Mouse (Mus musculus): Measurements from ENCODE around the gene Lrp11. TPM values are rescaled to one million over a fixed set of nuclear protein-coding genes. Genes with fewer than 3 reads are reported as not detected.

Lrp11 gene
- total and polyA plus RNA-seq, 2 experiments from 2014 or later: 0.79 to 3.2 TPM

DNA sequence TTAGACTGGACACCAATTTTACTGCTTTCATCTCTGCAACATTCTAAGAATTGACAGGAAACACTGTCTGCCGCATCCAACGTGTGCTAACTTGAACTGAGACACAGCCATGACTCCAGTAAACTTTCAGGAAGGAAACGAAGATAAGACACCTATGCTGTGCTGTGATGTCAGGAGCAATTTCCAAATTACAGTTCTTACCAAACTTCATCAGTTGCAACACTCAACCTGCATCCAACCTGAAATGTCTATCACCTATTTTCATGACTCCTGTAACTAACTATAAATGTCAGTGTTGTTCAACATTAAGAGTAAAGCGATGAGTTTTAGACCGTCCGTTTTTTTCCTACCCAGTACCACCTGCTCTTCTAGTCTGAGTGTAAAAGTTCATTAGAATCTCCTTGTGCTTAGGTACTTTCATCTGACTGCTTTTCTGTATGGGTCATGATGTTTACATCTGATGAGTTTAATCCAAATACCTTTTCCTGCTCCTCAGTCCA lies 74.5 kb downstream of the Lrp11 start:
- peak overlapping the region; percentile 77 for H3K4me2 ChIP-seq (ENCODE audit: low read depth, low read length)
- peak overlapping the region; percentile 78 for H3K4me3 ChIP-seq (ENCODE audit: low read depth, low read length)
- peak overlapping the region; percentile 92 for H3K27ac ChIP-seq (ENCODE audit: low read depth)
- no peaks in the 10 kb centered on the region for H3K27me3 ChIP-seq (ENCODE audit: control insufficient read depth, insufficient read depth, low read length)
- no peak for DNase-seq (ENCODE audit: low spot score)
- 48% methylated on average over 6 of the region's 6 CpGs for WGBS
- peaks cover 8% of the 10 kb centered on the region for H3K4me1 ChIP-seq (ENCODE audit: control insufficient read depth, insufficient read depth)
- ATAC-seq (ENCODE audit: insufficient read depth, low read depth): no peak
- TF ChIP-seq CTCF (IDR thresholded peaks at IDR 0.05; ENCODE audit: low read depth): no peak
- TF ChIP-seq EP300 (IDR thresholded peaks at IDR 0.05; ENCODE audit: low read depth): no peak
- H3K9me3 ChIP-seq (replicated peaks; ENCODE audit: control insufficient read depth, low read length): no peaks in the 10 kb centered on the region
- no peaks in the 10 kb centered on the region for H3K36me3 ChIP-seq (replicated peaks; ENCODE audit: control insufficient read depth, insufficient read depth, low read length)
- peak overlapping the region; percentile 76; the same call in 1 of the 2 replicates for H3K9ac ChIP-seq (replicated peaks; ENCODE audit: low read depth, low read length)

DNA sequence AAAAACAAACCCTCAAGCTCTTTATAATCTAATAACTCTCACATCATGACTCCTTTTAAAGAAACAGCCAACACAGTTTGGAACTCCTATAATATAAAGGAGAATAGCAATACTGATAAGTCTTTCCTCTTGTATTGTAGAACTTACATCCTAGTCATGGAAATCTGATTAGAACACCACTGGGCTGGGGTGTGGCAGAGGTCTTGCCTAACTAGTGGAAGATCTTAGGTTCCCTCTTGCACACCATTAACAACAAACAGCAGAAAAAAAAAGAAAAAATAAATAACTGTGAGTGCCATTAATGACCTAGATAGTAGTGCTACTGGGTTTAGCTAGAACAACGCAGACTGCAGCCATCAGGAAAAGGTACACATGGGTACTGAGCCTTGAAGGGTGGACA lies 75.3 kb downstream of the Lrp11 start:
- no peak overlapping the region for H3K4me3 ChIP-seq (ENCODE audit: low read depth, low read length)
- no peak for ATAC-seq (ENCODE audit: insufficient read depth, low read depth)
- no peak overlapping the region for H3K9ac ChIP-seq (replicated peaks; ENCODE audit: low read depth, low read length)
- DNase-seq (ENCODE audit: low spot score): no peak
- no peaks in the 10 kb centered on the region for H3K9me3 ChIP-seq (replicated peaks; ENCODE audit: control insufficient read depth, low read length)
- 93% methylated on average over 1 of the region's 1 CpGs for WGBS
- TF ChIP-seq CTCF (IDR thresholded peaks at IDR 0.05; ENCODE audit: low read depth) (no peak), EP300 (IDR thresholded peaks at IDR 0.05; ENCODE audit: low read depth) (no peak)
- no peaks in the 10 kb centered on the region for H3K36me3 ChIP-seq (replicated peaks; ENCODE audit: control insufficient read depth, insufficient read depth, low read length)
- peaks cover 8% of the 10 kb centered on the region for H3K4me1 ChIP-seq (ENCODE audit: control insufficient read depth, insufficient read depth)
- no peak overlapping the region for H3K27ac ChIP-seq (ENCODE audit: low read depth)
- H3K27me3 ChIP-seq (ENCODE audit: control insufficient read depth, insufficient read depth, low read length): no peaks in the 10 kb centered on the region
- no peak overlapping the region for H3K4me2 ChIP-seq (ENCODE audit: low read depth, low read length)

DNA sequence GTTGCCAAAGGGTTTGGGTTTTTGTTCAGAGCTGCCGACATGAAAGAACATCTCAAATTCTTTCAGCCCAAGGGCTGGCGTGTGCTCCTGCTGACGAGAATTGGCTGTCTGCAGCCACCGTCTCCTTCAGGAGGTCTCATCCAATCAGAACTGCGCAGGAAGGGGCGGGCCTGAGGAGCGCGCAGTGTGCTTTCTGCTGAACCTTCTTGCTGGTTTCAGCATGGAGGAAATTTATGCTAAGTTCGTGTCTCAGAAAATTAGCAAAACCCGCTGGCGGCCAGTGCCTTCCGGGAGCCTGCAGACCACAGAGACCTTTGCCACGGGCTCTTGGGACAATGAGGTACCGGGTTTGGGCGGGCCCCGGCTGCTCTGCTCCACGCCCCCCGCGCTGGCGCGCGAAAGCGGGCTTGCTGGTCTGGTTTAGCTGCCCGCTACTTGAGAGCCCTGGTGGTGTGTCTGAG lies 77.8 kb downstream of the Lrp11 start, which contains the start of gene Nup43:
TSS of gene Nup43 (plus strand) at position 162 of the 461 bp plus-strand sequence.
- Histone ChIP-seq H3K27me3 (ENCODE audit: control insufficient read depth, insufficient read depth, low read length) (no peaks in the 10 kb centered on the region), H3K4me2 (ENCODE audit: low read depth, low read length) (peak within 1 kb of the TSS; percentile 93), H3K4me3 (ENCODE audit: low read depth, low read length) (peak within 1 kb of the TSS; percentile 82), H3K9ac (replicated peaks; ENCODE audit: low read depth, low read length) (peak within 1 kb of the TSS; percentile 74), H3K9me3 (replicated peaks; ENCODE audit: control insufficient read depth, low read length) (no peaks in the 10 kb centered on the region), H3K27ac (ENCODE audit: low read depth) (peak within 1 kb of the TSS; percentile 64; the same call in 1 of the 2 replicates), H3K4me1 (ENCODE audit: control insufficient read depth, insufficient read depth) (peaks cover 5% of the 10 kb centered on the region), H3K36me3 (replicated peaks; ENCODE audit: control insufficient read depth, insufficient read depth, low read length) (no peaks in the 10 kb centered on the region)
- WGBS: under 1% methylated on average over 24 of the region's 24 CpGs
- DNase-seq (ENCODE audit: low spot score) (peak; percentile 88), ATAC-seq (ENCODE audit: insufficient read depth, low read depth) (peak; percentile 73)
- peak; percentile 39; the same call in 1 of the 2 replicates for TF ChIP-seq EP300 (IDR thresholded peaks at IDR 0.05; ENCODE audit: low read depth)
- TF ChIP-seq CTCF (IDR thresholded peaks at IDR 0.05; ENCODE audit: low read depth): no peak

DNA sequence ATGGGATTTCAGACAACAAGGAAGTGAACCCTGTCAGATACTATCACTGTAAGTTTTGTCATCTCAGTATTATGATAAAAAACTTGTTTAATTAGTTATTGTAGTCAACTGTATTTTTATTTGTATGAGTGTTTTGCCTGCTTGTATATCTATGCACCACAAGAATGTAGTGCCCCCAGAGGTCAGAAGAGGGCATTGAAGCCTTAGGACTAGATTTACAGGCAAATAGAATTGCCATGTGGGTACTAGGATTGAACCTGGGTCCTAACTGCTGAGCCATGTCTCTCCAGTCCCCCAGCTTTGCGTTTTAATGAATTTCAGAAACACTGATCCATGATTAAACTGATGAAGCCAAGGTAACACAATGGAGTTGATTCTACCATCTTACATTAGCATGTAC lies 84.1 kb downstream of the Lrp11 start:
- Histone ChIP-seq H3K4me2 (ENCODE audit: low read depth, low read length) (no peak overlapping the region), H3K9ac (replicated peaks; ENCODE audit: low read depth, low read length) (no peak overlapping the region), H3K27ac (ENCODE audit: low read depth) (no peak overlapping the region), H3K4me1 (ENCODE audit: control insufficient read depth, insufficient read depth) (no peaks in the 10 kb centered on the region), H3K9me3 (replicated peaks; ENCODE audit: control insufficient read depth, low read length) (no peaks in the 10 kb centered on the region), H3K36me3 (replicated peaks; ENCODE audit: control insufficient read depth, insufficient read depth, low read length) (peaks cover 36% of the 10 kb centered on the region), H3K4me3 (ENCODE audit: low read depth, low read length) (no peak overlapping the region), H3K27me3 (ENCODE audit: control insufficient read depth, insufficient read depth, low read length) (no peaks in the 10 kb centered on the region)
- no peak for TF ChIP-seq EP300 (IDR thresholded peaks at IDR 0.05; ENCODE audit: low read depth)
- TF ChIP-seq CTCF (IDR thresholded peaks at IDR 0.05; ENCODE audit: low read depth): peak; percentile 55
- 72% methylated on average over 1 of the region's 1 CpGs for WGBS
- ATAC-seq (ENCODE audit: insufficient read depth, low read depth) (peak; percentile 39; the same call in 1 of the 2 replicates), DNase-seq (ENCODE audit: low spot score) (peak; percentile 61)

Other genes starting within 250 kb of the Lrp11 start
- gene Ulbp1, start 116.2 kb upstream of the Lrp11 start, total RNA-seq (2014; rRNA removed; ENCODE audit: low replicate concordance): 4.1 and 14.6 TPM in 2 replicates
- gene Ulbp1, start 116.2 kb upstream of the Lrp11 start, polyA plus RNA-seq (2015; fragmentation: Nextera tagmentation; extraction: Ambion mirVana): 3.6 and 4.5 TPM in 2 replicates
- 2.6 and 22.2 TPM in 2 replicates for gene Nup43, start 77.7 kb downstream of the Lrp11 start, total RNA-seq (2014; rRNA removed; ENCODE audit: low replicate concordance)
- gene Nup43, start 77.7 kb downstream of the Lrp11 start, polyA plus RNA-seq (2015; fragmentation: Nextera tagmentation; extraction: Ambion mirVana): 16.7 and 20.8 TPM in 2 replicates
- 59.7 and 63.4 TPM in 2 replicates for gene Pcmt1, start 91.3 kb downstream of the Lrp11 start, total RNA-seq (2014; rRNA removed; ENCODE audit: low replicate concordance)
- 130 and 135 TPM in 2 replicates for gene Pcmt1, start 91.3 kb downstream of the Lrp11 start, polyA plus RNA-seq (2015; fragmentation: Nextera tagmentation; extraction: Ambion mirVana)
- gene Lats1, start 91.4 kb downstream of the Lrp11 start, total RNA-seq (2014; rRNA removed; ENCODE audit: low replicate concordance): 11.3 and 12.2 TPM in 2 replicates
- 2.1 TPM in 2 replicates for gene Lats1, start 91.4 kb downstream of the Lrp11 start, polyA plus RNA-seq (2015; fragmentation: Nextera tagmentation; extraction: Ambion mirVana)
- 14.2 and 36.0 TPM in 2 replicates for gene Katna1, start 136.2 kb downstream of the Lrp11 start, total RNA-seq (2014; rRNA removed; ENCODE audit: low replicate concordance)
- 22.8 and 25.8 TPM in 2 replicates for gene Katna1, start 136.2 kb downstream of the Lrp11 start, polyA plus RNA-seq (2015; fragmentation: Nextera tagmentation; extraction: Ambion mirVana)
- gene Ginm1, start 203.0 kb downstream of the Lrp11 start, total RNA-seq (2014; rRNA removed; ENCODE audit: low replicate concordance): 26.4 and 47.3 TPM in 2 replicates
- 107 TPM in 2 replicates for gene Ginm1, start 203.0 kb downstream of the Lrp11 start, polyA plus RNA-seq (2015; fragmentation: Nextera tagmentation; extraction: Ambion mirVana)
- gene Ppil4, start 203.1 kb downstream of the Lrp11 start, total RNA-seq (2014; rRNA removed; ENCODE audit: low replicate concordance): 13.7 and 14.7 TPM in 2 replicates
- 24.2 and 24.9 TPM in 2 replicates for gene Ppil4, start 203.1 kb downstream of the Lrp11 start, polyA plus RNA-seq (2015; fragmentation: Nextera tagmentation; extraction: Ambion mirVana)
- gene Zc3h12d, start 242.7 kb downstream of the Lrp11 start, total RNA-seq (2014; rRNA removed; ENCODE audit: low replicate concordance): 0.04 TPM in 1 of 2 replicates, not detected in the other
- gene Zc3h12d, start 242.7 kb downstream of the Lrp11 start, polyA plus RNA-seq (2015; fragmentation: Nextera tagmentation; extraction: Ambion mirVana): 0.15 and 0.20 TPM in 2 replicates

All from heart, postnatal 0 days (tissue).